Mouse (Mus musculus): ENCODE data around the gene Ccser1.

- no peak for TF ChIP-seq ZNF384 (IDR thresholded peaks at IDR 0.05; ENCODE audit: low read depth, low read length)
- no peak for TF ChIP-seq HCFC1 (IDR thresholded peaks at IDR 0.05; ENCODE audit: borderline replicate concordance, insufficient read depth, low read length)
- no peak for TF ChIP-seq MAFK (IDR thresholded peaks at IDR 0.05; ENCODE audit: insufficient read depth, low read depth, low read length)
- TF ChIP-seq CHD2 (IDR thresholded peaks at IDR 0.05; ENCODE audit: low read depth, low read length), result no peak
Measured at GRCm38 (mm10) chr6:61292927-61293326, 112.8 kb downstream of the Ccser1 start.

Data from ES-E14 (cell line).